Mouse (Mus musculus) hindbrain, embryonic 15.5 days (tissue): ENCODE measurements around the gene Ubxn7. TPM values are rescaled to one million over a fixed set of nuclear protein-coding genes. Genes with fewer than 3 reads are reported as not detected.
"Not testable (repeated sequence)": the region's sequence is repeated elsewhere in the genome, so short reads cannot be mapped to it uniquely, and the experiment has no call there.

Experiments used
- ATAC-seq: fragments of 200-750 bp; cut with Nextera tagmentation; 2 replicates; pipeline ENCODE4 v1.8.0; 2017; ENCODE audit warnings: low read depth, moderate number of reproducible peaks, moderate TSS enrichment; ENCODE audit not compliant: low FRiP score
- H3K27ac ChIP-seq: fragments of 300-500 bp; sonication (generic); replicated peaks from 2 replicates; pipeline ENCODE4 v1.5.1; 2015; ENCODE audit warnings: mild to moderate bottlenecking, inconsistent platforms
- H3K27me3 ChIP-seq: fragments of 300-500 bp; sonication (generic); 2 replicates; pipeline ENCODE4 v1.6.1; 2015; ENCODE audit warnings: control low read depth, inconsistent platforms
- H3K36me3 ChIP-seq: fragments of 300-500 bp; sonication (generic); 2 replicates; pipeline ENCODE4 v1.6.1; 2015; ENCODE audit warnings: control low read depth, inconsistent platforms
- H3K4me1 ChIP-seq: fragments of 300-500 bp; sonication (generic); replicated peaks from 2 replicates; pipeline ENCODE4 v1.6.1; 2015; ENCODE audit warnings: control low read depth, inconsistent platforms
- H3K4me2 ChIP-seq: fragments of 300-500 bp; sonication (generic); 2 replicates; pipeline ENCODE4 v1.6.1; 2015; ENCODE audit warnings: moderate library complexity, mild to moderate bottlenecking, inconsistent platforms
- H3K4me3 ChIP-seq: fragments of 300-500 bp; sonication (generic); 2 replicates; pipeline ENCODE4 v1.5.1; 2015; ENCODE audit warnings: mild to moderate bottlenecking, inconsistent platforms
- H3K9ac ChIP-seq: fragments of 300-500 bp; sonication (generic); 2 replicates; pipeline ENCODE4 v1.6.1; 2015; ENCODE audit warnings: inconsistent platforms
- H3K9me3 ChIP-seq: fragments of 300-500 bp; sonication (generic); 2 replicates; pipeline ENCODE4 v1.6.1; 2016; ENCODE audit warnings: control low read depth, inconsistent platforms
- WGBS: fragments of 180-500 bp; shearing (Covaris S2); methylation state at CpG from one replicate; pipeline ENCODE4 v1.1.7; 2015; 5-methylcytosine and 5-hydroxymethylcytosine counted together
- polyA plus RNA-seq: library from polyadenylated mRNA; unstranded; fragments of >200 nt; fragmentation: Nextera tagmentation; extraction: Ambion mirVana; gene quantifications from 2 replicates; pipeline ENCODE4 v1.2.1, GENCODE M21; 2015

Ubxn7 gene
- 19.1 and 23.0 TPM in 2 replicates for polyA plus RNA-seq

DNA sequence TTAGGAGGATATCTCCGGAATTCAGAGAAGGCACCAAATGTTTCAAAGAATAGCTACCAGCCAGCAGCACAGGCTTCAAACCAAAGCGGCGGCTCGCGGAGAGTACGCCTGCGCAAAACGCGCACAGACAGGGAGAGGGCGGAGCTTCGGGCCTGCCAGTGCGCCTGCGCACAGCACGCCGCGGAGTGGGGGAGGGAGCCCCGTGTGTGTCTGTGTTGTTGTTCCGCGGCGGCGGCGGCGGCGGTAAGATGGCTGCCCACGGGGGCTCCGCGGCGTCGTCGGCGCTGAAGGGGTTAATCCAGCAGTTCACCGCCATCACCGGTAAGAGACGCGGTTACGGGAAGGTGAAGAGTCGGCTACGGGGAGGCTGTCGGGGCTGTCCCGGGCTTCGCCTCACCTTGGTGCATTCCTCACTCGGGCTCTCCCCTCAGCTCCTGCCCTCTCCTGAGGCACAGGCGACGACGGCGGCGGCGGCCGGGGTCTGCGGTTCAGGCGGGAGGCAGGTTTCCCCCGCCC, at the start of gene Ubxn7:
Gene Ubxn7, plus strand, starts transcription at position 218 of the 516 bp plus-strand sequence.
- H3K9me3 ChIP-seq: no peaks in the 10 kb centered on the region
- H3K27me3 ChIP-seq: no peaks in the 10 kb centered on the region
- peak within 1 kb of the TSS; percentile 72 for H3K4me2 ChIP-seq
- no peaks in the 10 kb centered on the region for H3K36me3 ChIP-seq
- peak within 1 kb of the TSS; percentile 96 for H3K9ac ChIP-seq
- H3K27ac ChIP-seq: peak within 1 kb of the TSS; percentile 93
- peaks cover 32% of the 10 kb centered on the region for H3K4me1 ChIP-seq
- H3K4me3 ChIP-seq: peak within 1 kb of the TSS; percentile 72
- under 1% methylated on average over 48 of the region's 52 CpGs for WGBS
- ATAC-seq: peak; percentile 97

DNA sequence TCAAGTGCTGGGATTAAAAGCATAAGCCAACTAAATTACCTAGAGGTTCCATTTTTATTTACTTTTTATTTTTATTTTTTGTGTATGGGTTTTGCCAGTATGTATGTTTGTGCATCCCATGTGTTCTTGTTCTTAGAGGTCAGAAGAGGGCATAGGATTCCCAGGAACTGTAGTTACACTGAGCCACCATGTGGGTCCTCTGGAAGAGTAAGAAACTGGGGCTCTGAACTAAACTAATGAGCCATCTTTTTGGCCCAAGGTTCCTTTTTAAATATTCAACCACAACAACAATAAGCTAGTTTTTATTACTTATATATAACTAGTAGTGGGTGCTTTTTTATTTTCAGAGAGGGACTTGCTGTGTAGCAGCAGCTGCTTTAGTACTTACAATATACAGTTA, 49.4 kb upstream of the Ubxn7 start:
- Histone ChIP-seq H3K4me3 (no peak overlapping the region), H3K9me3 (no peaks in the 10 kb centered on the region), H3K9ac (no peak overlapping the region), H3K27ac (no peak overlapping the region), H3K4me1 (peaks cover 40% of the 10 kb centered on the region), H3K36me3 (peaks cover 45% of the 10 kb centered on the region), H3K4me2 (no peak overlapping the region), H3K27me3 (no peaks in the 10 kb centered on the region)
- no peak for ATAC-seq

DNA sequence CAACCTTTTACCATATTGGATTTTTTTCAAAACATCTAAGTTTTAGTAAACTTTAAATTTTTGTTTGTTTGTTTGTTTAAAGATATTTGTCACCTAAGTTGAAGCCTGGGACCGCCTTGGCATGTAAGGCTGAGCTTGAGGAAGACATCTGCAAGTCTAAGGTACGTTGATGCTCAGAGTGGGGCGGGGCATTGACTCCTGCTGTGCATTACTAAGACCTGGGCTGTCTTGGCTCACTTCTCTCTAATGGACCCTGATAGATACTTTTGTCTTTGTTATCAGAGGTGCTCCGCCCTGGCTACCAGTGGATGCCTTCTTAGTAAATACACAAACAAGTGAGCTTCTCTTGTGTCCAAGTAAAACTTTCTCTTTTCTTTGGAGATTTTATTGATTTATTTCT, 40.2 kb upstream of the Ubxn7 start:
- no peak overlapping the region for H3K27ac ChIP-seq
- no peak overlapping the region for H3K4me3 ChIP-seq
- 95% methylated on average over 4 of the region's 4 CpGs for WGBS
- no peaks in the 10 kb centered on the region for H3K4me1 ChIP-seq
- peaks cover 52% of the 10 kb centered on the region for H3K36me3 ChIP-seq
- ATAC-seq: no peak
- H3K9me3 ChIP-seq: no peaks in the 10 kb centered on the region
- H3K27me3 ChIP-seq: no peaks in the 10 kb centered on the region
- H3K9ac ChIP-seq: no peak overlapping the region
- H3K4me2 ChIP-seq: no peak overlapping the region

- not testable (repeated sequence) for H3K4me2 ChIP-seq, H3K9ac ChIP-seq, H3K27me3 ChIP-seq, H3K4me1 ChIP-seq, H3K4me3 ChIP-seq, H3K9me3 ChIP-seq, ATAC-seq, H3K27ac ChIP-seq
- H3K36me3 ChIP-seq: peaks cover 37% of the 10 kb centered on the region
- WGBS: 98% methylated on average over 4 of the region's 4 CpGs
Observed at GRCm38 (mm10) chr16:32299617-32300016, 32.4 kb upstream of the Ubxn7 start.

DNA sequence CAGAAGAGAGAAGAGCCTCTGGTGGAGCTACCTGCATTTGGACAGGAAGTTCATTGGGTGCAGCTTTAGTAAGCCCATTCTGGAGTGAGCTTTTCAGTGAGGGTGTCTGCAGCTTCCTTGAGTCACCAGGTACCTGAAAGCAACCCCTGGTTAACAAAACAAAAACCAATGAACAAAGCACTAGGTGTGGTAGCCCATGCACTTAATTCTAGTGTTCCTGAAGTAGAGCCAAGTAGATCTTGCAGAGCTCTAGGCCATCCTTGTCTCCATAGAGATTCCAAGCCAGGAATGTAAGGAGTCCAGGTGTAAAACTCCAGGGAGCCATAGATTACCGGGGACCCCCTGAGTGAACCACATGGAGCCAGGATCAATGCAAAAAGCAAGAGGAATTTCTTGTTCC, 29.0 kb upstream of the Ubxn7 start:
- Histone ChIP-seq H3K9me3 (no peaks in the 10 kb centered on the region), H3K4me1 (no peaks in the 10 kb centered on the region), H3K27me3 (no peaks in the 10 kb centered on the region), H3K9ac (no peak overlapping the region), H3K4me2 (no peak overlapping the region), H3K36me3 (peaks cover 16% of the 10 kb centered on the region), H3K4me3 (no peak overlapping the region), H3K27ac (no peak overlapping the region)
- WGBS: 42% methylated on average over 1 of the region's 1 CpGs
- no peak for ATAC-seq

DNA sequence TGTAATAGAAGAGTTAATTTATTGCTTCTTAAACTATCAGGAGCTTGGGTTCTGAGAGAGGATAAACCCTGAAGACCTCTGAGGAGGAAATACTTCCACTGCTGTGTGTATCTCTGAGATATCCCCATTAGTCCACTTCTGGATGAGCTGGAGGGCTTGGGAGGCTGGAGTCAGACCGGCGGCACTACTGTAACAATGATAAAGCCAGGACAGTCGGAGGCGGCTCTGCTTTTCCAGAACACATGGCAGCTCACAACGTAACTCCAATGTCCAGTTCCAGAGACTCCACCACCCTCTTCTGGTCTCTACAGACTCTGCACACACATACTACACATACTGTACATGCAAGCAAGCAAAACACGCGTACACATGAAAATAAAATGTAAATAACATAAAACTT, 28.2 kb upstream of the Ubxn7 start:
- Histone ChIP-seq H3K4me2 (no peak overlapping the region), H3K9me3 (no peaks in the 10 kb centered on the region), H3K27me3 (no peaks in the 10 kb centered on the region), H3K27ac (no peak overlapping the region), H3K36me3 (peaks cover 8% of the 10 kb centered on the region), H3K9ac (no peak overlapping the region), H3K4me1 (no peaks in the 10 kb centered on the region), H3K4me3 (no peak overlapping the region)
- no peak for ATAC-seq
- 95% methylated on average over 7 of the region's 7 CpGs for WGBS

DNA sequence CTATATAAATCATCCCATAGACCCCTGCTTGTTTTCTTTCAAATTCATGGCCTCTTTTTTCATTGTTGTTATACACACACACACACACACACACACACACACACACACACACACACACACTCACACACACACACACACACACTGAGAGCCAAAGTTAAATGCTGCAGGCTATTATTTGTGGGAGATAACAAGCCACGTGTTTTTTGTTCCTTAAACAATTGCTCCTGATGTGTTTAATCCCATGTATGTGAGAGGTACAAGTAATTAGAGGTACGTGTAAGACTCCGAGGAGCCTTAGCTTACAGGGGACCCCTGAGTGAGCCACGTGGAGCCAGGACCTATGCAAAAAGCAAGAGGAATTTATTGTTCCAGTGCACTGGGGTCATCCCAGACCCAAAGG, 20.1 kb upstream of the Ubxn7 start:
- no peak for ATAC-seq
- no peak overlapping the region for H3K9ac ChIP-seq
- H3K27ac ChIP-seq: no peak overlapping the region
- 80% methylated on average over 4 of the region's 4 CpGs for WGBS
- no peaks in the 10 kb centered on the region for H3K27me3 ChIP-seq
- no peaks in the 10 kb centered on the region for H3K4me1 ChIP-seq
- H3K4me2 ChIP-seq: no peak overlapping the region
- H3K4me3 ChIP-seq: no peak overlapping the region
- no peaks in the 10 kb centered on the region for H3K9me3 ChIP-seq
- H3K36me3 ChIP-seq: no peaks in the 10 kb centered on the region

- H3K4me1 ChIP-seq: no peaks in the 10 kb centered on the region
- H3K27me3 ChIP-seq: no peaks in the 10 kb centered on the region
- no peak overlapping the region for H3K4me2 ChIP-seq
- WGBS: 50% methylated on average over 5 of the region's 5 CpGs
- ATAC-seq: no peak
- no peaks in the 10 kb centered on the region for H3K36me3 ChIP-seq
- no peak overlapping the region for H3K4me3 ChIP-seq
- no peak overlapping the region for H3K9ac ChIP-seq
- H3K9me3 ChIP-seq: no peaks in the 10 kb centered on the region
- no peak overlapping the region for H3K27ac ChIP-seq
Observed at GRCm38 (mm10) chr16:32312386-32312785, 19.7 kb upstream of the Ubxn7 start.

DNA sequence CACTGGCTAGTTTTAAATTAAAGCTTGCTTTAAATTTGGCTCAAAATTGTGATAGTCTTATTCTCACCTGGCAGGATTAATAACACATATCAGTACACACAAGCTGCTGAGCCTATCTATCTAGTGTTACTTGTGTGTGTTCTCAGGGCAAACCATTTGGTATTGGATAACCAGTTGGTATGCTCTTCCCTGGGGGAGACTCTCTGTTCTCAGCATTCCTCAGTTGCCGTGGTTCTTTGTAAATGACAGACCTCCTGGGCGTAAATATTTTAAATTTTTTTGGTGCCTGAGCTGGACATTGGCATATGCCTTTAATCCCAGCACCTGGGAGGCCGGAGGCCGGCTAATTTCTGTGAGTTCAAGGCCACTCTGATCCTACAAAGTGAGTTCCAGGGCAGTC, 19.2 kb upstream of the Ubxn7 start:
- no peak overlapping the region for H3K4me2 ChIP-seq
- WGBS: 74% methylated on average over 4 of the region's 4 CpGs
- H3K36me3 ChIP-seq: no peaks in the 10 kb centered on the region
- H3K9me3 ChIP-seq: no peaks in the 10 kb centered on the region
- H3K27me3 ChIP-seq: no peaks in the 10 kb centered on the region
- no peaks in the 10 kb centered on the region for H3K4me1 ChIP-seq
- no peak for ATAC-seq
- H3K4me3 ChIP-seq: no peak overlapping the region
- H3K9ac ChIP-seq: no peak overlapping the region
- no peak overlapping the region for H3K27ac ChIP-seq

- no peak overlapping the region for H3K4me2 ChIP-seq
- 74% methylated on average over 2 of the region's 2 CpGs for WGBS
- H3K36me3 ChIP-seq: no peaks in the 10 kb centered on the region
- no peak overlapping the region for H3K9ac ChIP-seq
- H3K9me3 ChIP-seq: no peaks in the 10 kb centered on the region
- no peak overlapping the region for H3K4me3 ChIP-seq
- no peak overlapping the region for H3K27ac ChIP-seq
- no peaks in the 10 kb centered on the region for H3K4me1 ChIP-seq
- no peaks in the 10 kb centered on the region for H3K27me3 ChIP-seq
- ATAC-seq: no peak
Observed at GRCm38 (mm10) chr16:32316601-32317000, 15.5 kb upstream of the Ubxn7 start.

- H3K4me2 ChIP-seq: no peak overlapping the region
- no peaks in the 10 kb centered on the region for H3K27me3 ChIP-seq
- no peaks in the 10 kb centered on the region for H3K36me3 ChIP-seq
- no peak overlapping the region for H3K4me3 ChIP-seq
- WGBS: 35% methylated on average over 7 of the region's 7 CpGs
- H3K4me1 ChIP-seq: no peaks in the 10 kb centered on the region
- no peak overlapping the region for H3K9ac ChIP-seq
- no peak overlapping the region for H3K27ac ChIP-seq
- ATAC-seq: no peak
- H3K9me3 ChIP-seq: no peaks in the 10 kb centered on the region
Observed at GRCm38 (mm10) chr16:32323953-32324352, 8.1 kb upstream of the Ubxn7 start.

DNA sequence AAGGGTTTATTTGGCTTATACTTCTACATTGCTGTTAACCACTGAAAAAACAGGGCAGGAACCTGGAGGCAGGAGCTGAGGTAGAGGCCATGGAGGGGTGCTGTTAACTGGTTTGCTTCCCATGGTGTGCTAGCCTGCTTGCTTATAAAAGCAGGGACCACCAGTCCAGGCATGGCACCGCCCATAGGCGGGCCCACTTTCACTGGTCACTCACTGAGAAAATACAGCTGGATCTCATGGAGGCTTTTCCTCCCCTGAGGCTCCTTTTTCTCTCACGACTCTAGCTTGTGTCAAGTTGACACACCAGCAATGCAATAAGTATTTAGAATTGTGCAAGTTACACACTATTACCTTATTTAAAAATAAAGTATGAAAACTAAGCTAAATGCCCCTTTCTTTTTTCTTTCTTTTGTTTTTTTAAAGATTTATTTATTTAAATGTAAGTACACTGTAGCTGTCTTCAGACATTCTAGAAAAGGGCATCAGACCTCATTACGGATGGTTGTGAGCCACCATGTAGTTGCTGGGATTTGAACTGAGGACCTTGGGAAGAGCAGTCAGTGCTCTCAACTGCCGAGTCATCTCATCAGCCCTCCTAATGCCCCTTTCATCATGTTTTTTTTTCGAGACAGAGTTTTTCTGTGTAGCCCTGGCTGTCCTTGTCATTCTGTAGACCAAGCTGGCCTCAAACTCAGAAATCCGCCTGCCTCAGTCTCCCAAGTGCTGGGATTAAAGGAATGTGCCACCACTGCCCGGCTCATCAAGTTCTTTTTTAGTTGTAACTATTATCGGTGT, 984 bp upstream of the Ubxn7 start:
- no peak for ATAC-seq
- peak overlapping the region; percentile 93; the same call in 1 of the 2 replicates for H3K27ac ChIP-seq

More for the DNA sequence above, 984 bp upstream of the Ubxn7 start:
- Histone ChIP-seq H3K27me3 (no peaks in the 10 kb centered on the region), H3K9me3 (no peaks in the 10 kb centered on the region), H3K4me1 (peaks cover 31% of the 10 kb centered on the region), H3K36me3 (no peaks in the 10 kb centered on the region), H3K4me3 (peak overlapping the region; percentile 72), H3K4me2 (peak overlapping the region; percentile 56), H3K9ac (peak overlapping the region; percentile 41; the same call in 1 of the 2 replicates)
- 62% methylated on average over 9 of the region's 9 CpGs for WGBS
